Mouse (Mus musculus) thymus, adult 2 months (tissue): ENCODE measurements at regions not wholly inside any gene's neighbourhood (a gene's known extent, or its start where the extent isn't known, plus 50 kb on each side); places are given as distances from the start of the nearest gene placed in this dataset.

Source experiments
- CTCF ChIP-seq: fragments of 200-500 bp; IDR thresholded peaks from 2 replicates; pipeline ENCODE4 v1.5.1; 2012; ENCODE audit warnings: mild to moderate bottlenecking, control low read depth, low read length, moderate library complexity, borderline replicate concordance; ENCODE audit not compliant: control insufficient read depth, poor library complexity, insufficient read depth; ENCODE audit errors: extremely low read depth
- POLR2A ChIP-seq: fragments of 200-500 bp; IDR thresholded peaks from 2 replicates; pipeline ENCODE4 v1.6.1; 2012; ENCODE audit warnings: mild to moderate bottlenecking, low read length, control low read depth, moderate library complexity; ENCODE audit not compliant: control insufficient read depth, poor library complexity, insufficient read depth; ENCODE audit errors: extremely low read depth

DNA sequence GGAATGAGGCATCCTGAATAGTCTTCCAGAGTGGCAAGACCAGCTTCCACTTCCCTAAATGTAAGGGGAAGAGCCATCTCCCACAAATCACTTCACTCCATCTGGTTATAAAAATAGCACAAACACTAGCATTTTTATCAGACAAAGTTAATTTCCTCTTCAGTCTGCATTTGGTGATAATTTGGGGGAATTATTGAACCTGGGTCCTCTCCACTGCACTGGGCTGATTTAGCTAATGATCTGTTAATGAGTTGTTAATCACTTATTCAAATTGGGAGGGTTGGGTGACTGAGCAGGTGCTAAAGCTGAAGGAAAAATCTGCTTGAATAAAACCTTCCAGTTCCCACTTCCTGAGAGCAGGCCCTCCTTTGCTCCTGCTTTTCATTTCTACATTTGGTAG, 531.4 kb upstream of the Kirrel3 start:
- no peak for TF ChIP-seq CTCF
- TF ChIP-seq POLR2A: no peak
